Mouse (Mus musculus): Measurements from ENCODE around the gene Fam129a.
A peak's percentile ranks its signal among the peaks of the same experiment; 100 is the strongest.

The Fam129a gene

DNA sequence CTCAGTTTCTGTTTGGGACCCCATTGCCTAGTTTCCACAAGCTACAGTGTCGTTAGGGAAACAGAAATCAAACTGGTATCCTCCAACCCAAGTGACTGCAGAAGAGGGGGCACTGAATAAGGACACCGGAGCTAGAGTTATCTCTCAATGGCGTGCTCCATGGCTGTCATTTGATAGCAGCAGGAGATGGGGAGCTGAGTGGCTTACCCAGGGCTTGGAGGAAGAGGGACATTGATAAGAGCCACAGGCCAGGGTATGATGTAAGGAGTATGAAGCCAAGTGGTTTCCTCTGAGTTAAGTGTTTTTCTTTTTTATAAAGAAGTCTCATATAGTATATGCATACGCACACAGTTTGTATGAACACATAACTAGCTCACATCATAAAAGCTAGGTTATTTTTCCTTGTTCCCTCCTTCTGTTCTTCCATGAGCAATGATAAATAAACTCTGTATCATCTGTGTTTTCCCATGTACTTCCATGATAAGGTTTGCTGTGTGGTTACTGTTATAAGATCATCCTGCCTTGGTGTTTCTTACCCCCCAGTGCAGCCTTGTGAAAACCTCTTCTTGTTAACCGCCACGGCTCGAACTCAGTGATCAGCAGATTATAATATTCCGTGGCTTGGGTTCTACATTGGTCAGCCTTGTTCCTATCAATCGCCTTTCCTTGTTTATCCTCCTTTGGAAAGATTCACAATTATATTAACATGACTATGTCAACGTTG is 96.5 kb downstream of the Fam129a start:
- no peak for DNase-seq

DNA sequence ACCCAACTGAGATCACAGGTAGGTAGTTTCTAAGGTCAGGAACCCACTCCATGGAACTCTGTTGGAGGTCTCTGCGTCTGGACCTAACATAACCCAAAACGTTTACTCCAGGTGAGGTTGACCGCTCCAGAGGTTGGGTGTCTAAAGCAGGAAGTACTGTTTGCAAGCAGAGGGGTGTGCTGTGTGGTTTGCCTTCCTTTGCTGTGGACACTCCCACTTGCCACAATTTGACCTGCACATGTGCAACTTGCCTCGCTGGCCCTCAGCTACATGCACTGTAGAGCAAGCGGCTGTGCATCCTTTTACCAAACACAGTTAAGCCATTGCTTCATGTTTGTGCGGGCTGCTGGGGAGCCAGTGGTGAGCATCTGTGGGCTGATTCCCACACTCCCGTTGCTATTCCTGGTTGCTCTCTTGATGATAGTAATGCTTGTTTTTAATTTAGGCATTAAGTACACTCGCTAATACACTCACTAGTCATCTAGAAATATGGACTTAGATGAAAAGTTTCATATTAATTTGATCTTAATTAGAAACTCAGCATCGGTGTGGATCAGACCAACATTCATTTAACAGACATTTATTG is 99.1 kb downstream of the Fam129a start:
- DNase-seq = no peak

DNA sequence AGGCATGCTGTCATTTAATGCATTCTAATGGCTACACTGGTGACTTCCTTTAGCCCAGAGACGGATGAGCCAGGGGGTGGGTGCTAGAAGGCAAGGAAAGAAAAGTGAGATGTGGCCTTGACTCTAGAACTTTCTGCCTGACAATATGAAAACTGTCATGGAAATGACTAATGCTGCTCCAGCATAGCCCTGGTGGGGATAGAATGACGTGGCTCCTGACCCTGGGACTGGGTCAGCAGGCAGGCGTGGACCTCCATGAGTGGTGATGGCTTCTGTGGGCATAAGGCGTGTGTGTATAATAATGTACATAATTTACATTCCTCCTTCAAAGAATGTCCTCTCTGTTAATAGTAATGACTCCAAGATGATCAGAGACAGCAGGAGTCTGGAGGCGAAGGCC is 104.7 kb downstream of the Fam129a start:
- DNase-seq = no peak

DNA sequence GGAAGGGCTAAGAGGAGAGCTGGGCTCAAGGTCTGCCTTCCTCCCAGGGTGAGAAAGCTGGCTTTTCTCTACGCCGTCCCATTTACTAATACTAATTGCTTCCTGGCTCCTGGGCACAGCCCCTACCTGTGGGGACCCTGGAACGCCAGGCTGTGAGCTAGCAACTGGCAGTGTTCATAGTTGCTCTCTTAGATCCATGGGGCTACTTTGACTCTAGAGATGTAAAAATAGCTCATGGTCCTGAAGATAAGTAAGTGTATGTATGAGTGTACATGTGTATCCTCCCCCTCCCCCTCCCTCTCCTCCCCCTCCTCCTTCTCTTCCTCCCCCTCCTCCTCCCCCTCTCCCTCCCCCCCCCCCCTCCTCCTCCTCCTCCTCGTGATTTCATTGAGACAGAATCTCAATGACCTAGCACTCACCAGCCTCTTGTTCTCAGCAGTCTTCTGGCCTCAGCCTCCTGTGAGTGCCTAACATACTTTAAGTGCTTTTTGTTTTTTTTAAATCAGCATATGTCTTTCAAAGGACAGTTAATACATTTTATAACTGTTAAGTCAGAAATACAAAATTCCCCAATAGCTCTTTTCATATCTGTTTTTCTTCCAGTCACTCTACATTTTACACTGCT is 106.3 kb downstream of the Fam129a start:
- DNase-seq = no peak

DNA sequence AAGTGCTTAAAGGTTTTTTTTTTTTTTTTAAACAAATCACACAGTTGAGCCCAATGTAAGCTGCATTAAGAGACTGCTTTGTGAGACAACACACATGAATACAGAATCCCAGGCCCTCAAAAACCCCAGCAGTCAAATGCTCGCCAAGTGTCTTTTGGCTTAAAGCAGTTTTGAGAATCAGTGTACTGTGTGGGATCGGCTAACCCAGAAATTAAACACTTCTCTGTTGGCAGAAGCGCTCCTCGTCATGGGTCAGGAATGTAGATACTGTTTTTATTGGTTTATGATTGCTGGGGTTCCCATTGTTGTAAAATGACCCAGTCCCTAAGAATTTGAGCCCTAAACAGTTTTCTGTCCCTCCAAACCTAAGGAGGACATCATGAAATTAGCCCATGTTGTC is 107.0 kb downstream of the Fam129a start:
- DNase-seq = no peak

DNA sequence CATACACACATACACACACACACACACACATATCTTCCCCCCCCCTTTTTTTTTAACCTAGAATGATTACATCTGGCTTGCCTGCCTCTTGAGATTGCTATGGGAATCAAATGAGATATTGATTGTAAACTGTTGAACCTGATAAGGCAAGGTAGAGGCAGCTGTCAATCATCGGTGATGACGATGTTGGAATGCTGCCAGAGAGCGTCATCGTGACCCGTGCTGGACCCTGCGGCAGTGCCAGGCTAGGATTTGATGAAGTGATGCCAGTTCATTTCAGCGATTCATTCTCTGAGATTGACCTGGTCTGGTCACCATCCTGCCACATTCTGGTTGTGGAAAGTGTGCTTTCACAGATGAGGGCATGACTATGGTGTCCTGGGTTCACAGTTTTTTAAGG is 108.2 kb downstream of the Fam129a start:
- DNase-seq = no peak

DNA sequence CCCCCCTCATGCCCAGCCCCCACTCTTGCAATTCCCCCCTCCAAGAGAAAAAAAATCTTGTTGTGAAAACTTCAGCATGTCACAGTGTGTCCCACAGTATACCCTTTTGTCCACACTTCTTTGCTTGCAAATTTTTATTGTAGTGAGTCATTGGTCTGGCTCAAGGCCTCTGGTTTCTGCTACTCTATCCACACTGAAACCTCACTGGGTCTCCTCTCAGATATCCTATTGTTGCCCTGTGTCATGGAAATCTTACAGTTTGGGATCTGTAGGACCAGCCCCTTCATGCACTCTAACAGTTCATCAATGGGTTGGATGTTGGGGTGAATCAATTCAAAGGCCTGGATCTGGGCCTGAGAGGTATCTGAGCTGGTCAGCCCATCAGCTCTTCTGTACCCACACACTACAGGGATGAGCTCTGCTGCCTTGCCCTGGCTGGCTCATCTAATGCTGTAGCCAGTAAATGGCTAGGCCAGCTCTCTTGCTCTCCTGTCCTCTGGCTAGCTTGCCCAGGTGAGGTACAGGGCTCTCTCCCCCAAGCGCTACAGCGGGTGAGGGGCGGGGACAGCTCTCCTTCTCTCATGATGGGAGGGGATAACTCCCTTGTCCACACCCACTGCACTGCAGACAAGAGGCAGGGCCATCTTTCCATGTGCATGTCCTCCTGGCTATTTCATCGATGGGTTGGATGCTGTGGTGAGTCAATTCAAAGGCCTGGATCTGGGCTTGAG is 109.1 kb downstream of the Fam129a start:
- DNase-seq = no peak

DNA sequence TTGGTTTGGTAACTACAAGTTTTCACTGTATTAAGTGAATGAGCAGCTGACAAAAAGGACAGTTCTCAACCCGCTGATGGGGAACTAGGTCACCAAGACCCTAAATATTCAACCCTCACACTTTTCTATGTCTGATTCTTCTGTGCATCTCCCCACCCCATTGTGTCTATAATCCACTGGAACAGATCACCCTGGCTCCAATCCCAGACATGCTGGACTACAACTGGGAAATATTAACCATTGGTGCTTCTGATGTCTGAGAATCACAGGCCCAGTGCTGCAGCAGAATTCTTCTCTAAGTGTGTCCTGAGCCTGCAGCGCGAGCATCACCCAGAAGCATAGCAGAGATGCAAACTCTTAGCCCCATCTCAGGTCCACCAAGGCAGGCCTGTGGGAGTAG is 110.0 kb downstream of the Fam129a start:
- DNase-seq = no peak

DNA sequence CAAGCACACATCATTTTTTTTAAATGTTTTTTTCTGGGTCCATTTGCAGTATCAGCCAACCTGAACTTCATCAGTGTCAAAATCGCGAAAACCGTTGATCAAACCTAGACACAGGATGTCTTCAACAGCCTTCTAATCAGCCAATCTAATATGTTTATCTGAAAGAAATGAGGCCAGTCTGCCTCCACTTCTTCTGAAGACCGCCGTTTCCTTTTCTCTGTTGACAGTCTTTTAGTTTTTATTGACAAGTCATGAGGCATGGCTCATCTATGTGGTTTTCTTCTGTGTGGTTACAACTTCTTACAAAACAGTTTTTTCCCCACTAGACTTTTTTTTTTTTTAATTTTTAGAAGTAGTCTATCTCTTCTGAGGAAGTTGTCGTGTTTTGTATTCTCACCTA is 111.9 kb downstream of the Fam129a start:
- DNase-seq = no peak

DNA sequence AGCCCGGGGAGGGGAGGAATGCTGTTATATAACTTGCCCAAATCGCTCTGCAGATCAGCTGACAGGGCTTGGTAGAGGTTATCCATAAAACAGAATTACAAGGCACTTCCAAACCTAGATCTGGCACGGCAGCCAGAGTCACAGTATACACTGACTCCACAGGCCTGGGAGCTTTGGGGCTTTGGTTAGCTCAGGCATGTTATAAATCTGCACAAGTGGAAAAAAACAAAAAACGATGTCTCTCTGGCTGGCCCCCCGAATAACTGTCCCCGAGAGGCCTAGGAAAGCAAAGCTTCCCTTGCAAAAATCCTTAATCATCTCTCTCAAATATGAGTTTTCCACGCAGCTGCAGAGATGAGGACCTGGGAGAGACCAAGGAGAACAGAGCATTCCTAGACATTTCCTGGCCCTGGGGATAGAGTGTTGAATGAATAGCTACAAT is 113.5 kb downstream of the Fam129a start:
- peak in 1 of 2 experiments; percentile 27 for DNase-seq

DNA sequence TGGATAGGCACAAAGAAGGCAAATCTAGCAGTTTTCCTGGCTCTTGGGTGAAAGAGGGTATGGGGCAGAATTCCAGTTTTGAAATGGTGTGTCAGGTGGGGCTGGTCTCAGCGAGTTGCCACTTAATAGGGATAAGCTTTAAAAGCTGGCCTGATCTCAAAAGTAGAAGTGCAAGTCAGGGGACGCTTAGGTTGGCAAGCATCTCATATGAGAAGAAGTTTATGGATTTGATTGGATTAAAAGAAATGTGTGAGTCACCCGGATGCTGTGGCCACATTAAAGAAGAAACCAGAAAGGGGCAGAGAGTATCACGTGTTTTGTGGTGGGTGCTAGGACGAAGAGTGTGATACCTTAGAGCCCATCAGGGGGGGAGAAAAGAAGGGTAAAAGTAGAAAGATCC is 114.0 kb downstream of the Fam129a start:
- no peak for DNase-seq

DNA sequence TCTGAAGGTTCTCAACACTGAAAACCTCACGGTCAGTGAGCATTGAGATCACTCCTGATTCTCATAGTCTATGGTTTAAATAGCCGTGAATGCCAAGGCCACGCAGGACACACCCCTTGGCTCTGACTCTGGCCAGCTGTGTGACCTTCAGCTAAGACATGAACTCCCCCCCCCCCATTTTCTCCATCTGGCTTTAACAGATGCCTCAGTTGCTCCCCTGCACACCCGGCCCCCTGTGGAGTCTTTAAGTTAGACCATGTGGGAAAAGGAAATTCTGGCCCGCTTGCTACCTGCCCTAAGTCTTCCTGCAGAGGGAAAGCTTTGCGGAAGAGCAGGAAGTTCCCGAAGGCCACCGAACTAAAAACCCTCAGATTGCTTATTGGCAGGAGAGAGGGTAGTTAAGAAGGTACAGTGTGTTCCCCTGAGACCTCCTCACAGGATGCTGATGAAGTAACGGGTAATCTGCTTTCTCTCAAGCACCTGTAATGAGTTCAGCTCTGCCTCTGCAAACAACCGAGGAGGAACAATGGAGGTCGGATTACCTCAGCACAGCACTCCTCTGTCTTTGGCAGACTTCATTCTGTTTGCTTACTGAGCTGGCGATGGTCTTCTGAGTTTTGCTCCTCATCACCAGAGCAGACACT is 114.8 kb downstream of the Fam129a start:
- no peak for DNase-seq

DNA sequence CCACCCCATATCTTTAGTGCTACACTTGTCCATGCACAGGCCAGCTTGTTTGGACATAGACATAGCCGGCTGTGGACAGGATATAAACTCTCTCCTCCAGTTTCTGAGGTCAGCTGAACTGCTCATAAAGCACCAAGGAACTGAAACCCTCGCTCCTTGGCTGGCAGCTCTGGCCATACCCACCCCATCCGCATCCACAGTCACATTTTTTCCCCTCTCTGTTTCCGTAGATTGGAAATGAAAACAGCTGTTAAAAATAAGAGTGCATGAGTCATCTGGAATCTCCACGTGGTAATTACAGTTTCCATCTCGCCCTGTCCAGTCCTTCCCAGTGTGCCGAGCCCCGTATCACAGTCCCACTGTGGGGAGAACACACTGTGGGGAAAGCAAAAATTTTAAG is 115.7 kb downstream of the Fam129a start:
- peak in 1 of 2 experiments; percentile 40 for DNase-seq

DNA sequence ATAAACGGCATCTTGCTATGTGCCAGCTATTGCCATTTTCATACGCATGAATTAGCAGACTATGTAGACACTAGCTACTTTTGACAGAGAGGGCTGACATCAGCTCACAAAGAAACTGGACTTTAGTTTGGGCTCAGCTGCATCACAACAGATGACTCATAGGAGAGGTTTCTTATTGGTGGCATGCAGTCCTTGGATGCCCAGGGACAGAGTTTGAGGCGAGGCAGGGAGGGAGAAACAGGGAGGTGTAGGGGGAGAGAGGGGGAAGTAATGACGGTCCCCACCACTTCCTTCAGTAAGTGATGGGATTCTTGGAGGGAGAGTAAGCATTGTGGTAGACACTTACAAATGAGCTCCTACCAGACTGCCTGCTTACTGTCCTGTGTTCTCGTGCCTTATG is 118.0 kb downstream of the Fam129a start:
- no peak for DNase-seq

DNA sequence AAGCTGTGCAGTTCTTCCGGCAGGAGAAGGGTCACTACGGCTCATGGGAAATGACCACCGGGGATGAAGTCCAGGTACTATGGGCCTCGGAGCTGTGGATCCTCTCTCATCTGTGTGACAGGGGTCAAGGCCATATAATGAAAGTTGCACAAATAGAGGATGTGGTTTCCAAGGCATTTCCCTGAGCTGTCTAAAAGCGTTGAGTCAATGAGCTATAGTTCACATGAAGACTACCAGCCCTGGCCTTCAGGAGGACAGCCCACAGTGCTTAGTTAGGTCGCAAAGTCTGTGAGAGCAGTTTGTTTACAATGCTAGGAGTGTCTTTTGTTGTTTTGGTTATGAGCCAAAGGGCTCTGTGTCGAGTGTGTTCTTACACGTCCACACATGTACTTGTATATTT is 118.6 kb downstream of the Fam129a start:
- no peak for DNase-seq

DNA sequence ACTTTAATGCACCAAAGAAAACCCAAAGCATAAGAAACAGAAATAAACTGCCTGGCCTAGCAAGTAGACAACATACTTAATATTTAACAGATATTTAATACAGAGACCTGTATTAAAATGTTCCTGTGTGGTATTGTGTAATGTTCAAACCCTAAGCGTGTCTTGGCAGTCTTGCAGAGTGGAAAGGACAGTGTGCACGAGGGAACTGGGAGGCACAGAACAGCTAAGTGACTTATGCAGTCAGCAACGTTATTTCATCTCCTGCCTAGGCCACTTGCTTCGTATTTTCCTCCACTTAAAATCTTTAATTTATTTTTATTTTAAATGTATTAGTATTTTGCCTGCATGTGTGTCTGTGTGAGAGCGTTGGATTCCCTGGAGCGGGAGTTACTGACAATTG is 119.1 kb downstream of the Fam129a start:
- DNase-seq = no peak

DNA sequence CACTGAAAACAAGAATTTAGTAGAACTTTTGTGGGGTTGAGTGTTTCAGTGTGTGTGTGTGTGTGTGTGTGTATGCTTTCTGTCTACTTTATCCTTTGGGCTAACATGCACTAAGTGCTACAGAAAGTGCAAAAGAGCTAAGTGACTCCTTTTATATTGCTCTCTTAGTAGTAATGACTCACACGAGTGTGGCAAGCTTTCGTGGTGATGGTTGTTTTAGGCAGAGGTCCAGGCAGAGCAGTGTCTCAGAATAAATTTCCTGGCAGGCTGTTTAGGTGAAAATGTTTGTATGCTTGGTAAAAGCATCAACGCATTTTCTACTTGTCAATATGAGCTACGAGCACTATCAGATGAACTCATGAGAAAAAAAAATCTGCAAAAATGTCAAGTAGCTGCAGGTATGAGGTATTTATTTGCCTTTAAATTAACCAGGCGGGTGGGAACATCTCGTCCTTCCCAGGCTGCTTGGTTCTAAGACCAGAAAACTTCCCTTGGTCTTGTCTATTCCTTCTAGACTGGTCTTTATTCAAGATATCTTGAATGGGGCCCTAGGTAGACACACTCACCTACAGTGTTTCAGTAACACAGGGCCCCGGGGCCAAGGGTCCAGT is 119.7 kb downstream of the Fam129a start:
- no peak for DNase-seq

DNA sequence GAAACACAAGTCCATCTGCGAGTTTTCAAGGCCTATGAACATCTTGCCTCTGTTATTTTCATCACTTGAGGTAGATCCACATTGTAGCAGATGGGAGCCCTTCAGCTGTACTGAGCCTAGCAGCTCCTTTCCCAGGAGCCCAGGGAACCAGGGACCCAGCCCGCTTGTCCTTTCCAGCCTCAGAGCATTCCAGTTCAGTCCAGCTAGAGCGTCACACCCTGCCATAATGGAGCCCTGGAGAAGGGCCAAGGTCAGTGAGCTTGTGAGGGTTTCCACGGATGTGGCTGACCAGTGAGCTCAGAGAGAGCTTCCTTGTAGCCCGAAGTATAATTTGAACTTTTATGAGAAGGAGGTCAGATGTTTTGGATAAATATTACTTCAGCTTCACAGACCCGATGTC is 121.9 kb downstream of the Fam129a start:
- DNase-seq = peak; percentile 80 to 86

DNA sequence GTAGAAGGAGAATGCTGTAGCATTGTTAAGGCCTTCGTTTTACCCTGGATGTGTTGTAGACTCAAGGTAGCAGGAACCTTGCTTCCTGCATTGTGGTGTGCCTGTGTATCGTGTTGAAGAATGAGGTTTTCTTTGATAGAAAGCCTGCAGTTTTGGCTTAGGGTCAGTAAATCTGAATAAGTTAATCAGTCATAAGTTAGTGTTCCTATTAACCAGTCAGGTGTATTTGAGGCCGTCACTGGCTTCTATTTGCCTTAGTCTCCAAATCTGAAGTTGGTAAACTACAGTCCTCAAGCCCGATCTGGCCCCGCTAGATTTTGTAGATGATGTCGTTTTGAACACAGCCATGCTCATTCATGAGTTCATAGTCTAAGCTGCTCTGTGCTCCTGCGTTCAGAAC is 125.8 kb downstream of the Fam129a start:
- DNase-seq = no peak

DNA sequence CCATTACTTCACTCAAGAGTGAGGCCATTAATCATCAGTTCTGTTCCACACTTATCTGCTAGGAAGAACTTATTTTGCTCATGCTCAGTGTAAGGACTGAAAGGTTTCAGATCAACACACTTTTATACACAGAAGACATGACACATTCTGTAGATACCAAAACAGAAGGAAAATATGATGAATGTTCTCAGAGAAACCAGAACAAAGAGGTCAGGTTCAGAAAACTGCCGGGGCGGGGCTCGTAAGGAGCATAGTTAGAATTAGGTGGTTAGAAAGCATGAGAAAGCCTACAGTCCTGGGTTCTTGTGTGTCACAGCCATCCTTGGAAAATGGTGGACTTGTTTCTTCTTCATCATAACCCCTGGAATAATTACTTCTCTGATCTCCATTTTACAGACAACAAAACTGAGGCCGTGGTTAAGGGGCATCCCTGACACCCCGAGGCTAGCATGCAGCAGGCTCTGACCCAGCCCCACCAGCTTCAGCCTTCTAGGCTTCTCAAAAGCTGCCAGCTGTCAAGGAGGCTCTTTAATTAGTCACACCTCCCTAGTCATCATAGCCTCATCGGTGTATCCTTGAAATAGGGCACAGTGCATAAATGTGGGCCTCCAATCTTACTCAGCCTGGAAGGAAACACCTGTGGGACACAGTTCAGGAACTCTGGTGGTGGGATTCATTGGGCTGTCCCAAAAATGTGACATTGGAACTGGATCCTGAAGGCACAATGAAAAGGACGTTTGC is 127.1 kb downstream of the Fam129a start:
- no peak for DNase-seq

DNA sequence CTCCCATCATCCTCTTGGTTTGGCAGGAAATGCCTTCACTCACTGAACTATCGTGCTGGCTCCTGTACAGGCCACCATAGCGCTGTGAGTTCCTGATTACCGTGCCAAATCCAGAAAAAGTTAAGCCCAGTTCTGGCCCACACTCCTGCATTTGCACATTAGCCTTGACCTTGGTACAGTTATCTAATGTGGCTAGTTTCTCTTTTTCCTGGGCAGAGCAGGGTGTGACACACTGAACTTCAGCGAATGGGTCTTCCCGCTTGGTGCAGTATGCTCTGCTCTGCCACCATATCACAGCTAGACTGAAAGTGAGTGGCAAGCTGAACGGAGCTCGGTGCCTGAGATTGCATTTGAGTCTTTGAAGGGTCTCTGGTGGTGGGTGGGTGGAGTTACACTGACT is 128.4 kb downstream of the Fam129a start:
- no peak for DNase-seq

DNA sequence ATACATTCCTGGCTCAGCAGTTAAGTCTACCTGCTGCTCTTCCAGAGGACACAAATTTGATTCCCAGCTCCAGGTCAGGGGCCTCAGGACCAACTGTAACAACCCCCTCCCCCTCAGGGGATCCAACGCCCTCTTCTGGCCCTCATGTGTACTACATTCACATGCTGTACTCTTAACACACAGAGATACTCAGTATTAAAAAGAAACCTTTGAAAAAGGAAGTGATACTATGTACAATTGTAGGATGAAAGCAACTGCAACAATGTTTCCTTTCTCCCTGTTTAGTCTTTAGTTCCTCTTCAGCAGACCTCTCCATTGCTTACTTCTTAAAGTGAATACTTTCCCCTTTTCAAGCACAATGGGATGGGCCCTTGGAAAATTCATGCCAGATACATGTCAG is 131.8 kb downstream of the Fam129a start:
- DNase-seq = no peak

All from kidney, postnatal 4 days (tissue).